Mouse (Mus musculus): ENCODE measurements around the gene Srp54b.
"Not testable (repeated sequence)": the region's sequence is repeated elsewhere in the genome, so short reads cannot be mapped to it uniquely, and the experiment has no call there.

Gene Srp54b

GRCm38 (mm10) chr12:55154559-55155448 lies at the start of gene Srp54b:
Gene Srp54b, plus strand, starts transcription at chr12:55155104.
- not testable (repeated sequence) for DNase-seq (ENCODE audit: low spot score)

- not testable (repeated sequence) for DNase-seq (ENCODE audit: low spot score)
Observed at GRCm38 (mm10) chr12:55112616-55113015, 42.3 kb upstream of the Srp54b start.

DNA sequence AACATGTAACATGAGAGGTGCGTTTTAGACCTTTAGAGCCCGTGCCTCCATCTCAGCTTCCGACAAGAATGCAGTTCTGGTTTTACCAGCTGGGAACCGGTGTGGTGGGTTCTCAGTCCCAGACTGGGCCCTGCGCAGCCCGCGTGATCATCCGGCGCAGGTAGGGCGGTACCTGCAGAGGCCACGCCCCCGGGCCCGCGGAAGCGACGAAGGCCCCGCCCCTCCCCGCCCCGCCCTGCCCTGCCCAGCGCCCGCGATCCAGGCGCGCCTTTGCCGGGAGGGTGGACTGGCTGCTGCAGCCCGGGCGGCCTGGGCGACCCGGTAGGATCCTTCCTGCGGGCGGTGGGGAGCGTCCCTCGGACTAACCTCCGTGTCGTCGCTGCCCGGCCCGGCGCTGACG lies 30.7 kb upstream of the Srp54b start, which contains the start of gene Fam177a:
Gene Fam177a, plus strand, starts transcription at position 228 of the 400 bp plus-strand sequence.
- not testable (repeated sequence) for DNase-seq (ENCODE audit: low spot score)

DNA sequence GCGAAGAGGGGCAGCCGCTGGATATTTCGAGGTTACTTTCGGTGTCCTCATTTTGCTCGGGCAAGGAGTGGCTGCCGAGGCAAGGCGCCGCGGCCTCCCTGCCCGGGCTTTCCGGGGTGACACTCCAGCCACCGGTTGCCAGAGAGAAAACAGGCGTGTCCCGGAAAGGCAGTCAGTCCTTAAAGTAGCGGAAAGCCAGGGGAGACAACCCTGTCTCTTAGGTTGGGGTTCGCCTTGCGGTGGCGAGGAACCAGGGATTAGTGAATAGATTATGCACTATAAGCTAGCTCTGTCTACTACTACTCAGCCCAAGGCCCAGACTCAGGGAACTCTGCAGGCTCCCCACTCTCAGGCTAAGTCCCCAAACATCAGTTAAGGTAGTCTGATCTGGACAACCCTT lies 30.2 kb upstream of the Srp54b start:
- DNase-seq (ENCODE audit: low spot score): not testable (repeated sequence)

GRCm38 (mm10) chr12:55135540-55135939 lies 19.4 kb upstream of the Srp54b start:
- not testable (repeated sequence) for DNase-seq (ENCODE audit: low spot score)

GRCm38 (mm10) chr12:55137859-55138258 lies 17.0 kb upstream of the Srp54b start:
- DNase-seq (ENCODE audit: low spot score): not testable (repeated sequence)

GRCm38 (mm10) chr12:55155449-55155783 lies 512 bp downstream of the Srp54b start:
- not testable (repeated sequence) for DNase-seq (ENCODE audit: low spot score)

GRCm38 (mm10) chr12:55167034-55167557 lies 12.2 kb downstream of the Srp54b start:
- DNase-seq (ENCODE audit: low spot score): not testable (repeated sequence)

DNA sequence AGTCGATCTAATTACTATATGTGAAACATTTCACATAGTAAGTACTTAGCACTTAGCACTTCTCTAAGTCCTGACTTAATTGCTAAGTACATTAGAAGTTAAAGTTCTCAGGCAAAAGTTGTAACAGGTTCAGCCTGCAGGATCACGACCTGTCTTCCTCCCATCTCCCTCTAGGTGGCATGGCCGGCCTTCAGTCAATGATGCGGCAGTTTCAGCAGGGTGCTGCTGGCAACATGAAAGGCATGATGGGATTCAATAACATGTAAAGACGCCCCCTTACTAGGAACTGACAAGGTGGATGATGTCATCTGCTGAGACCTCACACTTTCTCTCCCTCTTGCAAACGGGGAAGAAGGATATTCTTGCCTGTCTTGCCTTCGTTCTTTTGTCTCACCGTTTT lies 32.8 kb downstream of the Srp54b start:
- DNase-seq (ENCODE audit: low spot score): not testable (repeated sequence)

DNA sequence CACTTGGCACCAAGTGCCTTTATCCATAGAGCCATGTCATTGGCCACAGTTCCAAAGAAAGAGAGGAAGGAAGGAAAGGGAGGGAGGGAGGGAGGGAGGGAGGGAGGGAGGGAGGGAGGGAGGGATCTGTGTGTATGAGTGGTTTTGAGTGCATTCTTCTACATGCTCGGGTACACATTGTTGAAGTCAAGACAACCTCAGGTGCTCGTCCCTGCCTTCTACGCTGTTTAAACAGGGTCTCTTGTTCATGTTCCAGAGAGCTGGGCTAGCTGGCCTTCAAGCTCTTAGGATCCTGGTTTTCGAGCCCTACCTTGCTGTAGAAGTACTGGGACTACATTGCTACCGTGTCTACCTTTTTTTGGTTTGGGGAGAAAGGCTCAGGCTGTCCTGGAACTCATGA lies 34.2 kb downstream of the Srp54b start:
- DNase-seq (ENCODE audit: low spot score): not testable (repeated sequence)

- DNase-seq (ENCODE audit: low spot score): not testable (repeated sequence)
Observed at GRCm38 (mm10) chr12:55199306-55199705, 44.4 kb downstream of the Srp54b start, which contains the start of gene 1700047I17Rik2. Gene 1700047I17Rik2, plus strand, starts transcription at chr12:55199592.

DNA sequence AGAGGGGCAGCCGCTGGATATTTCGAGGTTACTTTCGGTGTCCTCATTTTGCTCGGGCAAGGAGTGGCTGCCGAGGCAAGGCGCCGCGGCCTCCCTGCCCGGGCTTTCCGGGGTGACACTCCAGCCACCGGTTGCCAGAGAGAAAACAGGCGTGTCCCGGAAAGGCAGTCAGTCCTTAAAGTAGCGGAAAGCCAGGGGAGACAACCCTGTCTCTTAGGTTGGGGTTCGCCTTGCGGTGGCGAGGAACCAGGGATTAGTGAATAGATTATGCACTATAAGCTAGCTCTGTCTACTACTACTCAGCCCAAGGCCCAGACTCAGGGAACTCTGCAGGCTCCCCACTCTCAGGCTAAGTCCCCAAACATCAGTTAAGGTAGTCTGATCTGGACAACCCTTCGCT lies 44.9 kb downstream of the Srp54b start:
- not testable (repeated sequence) for DNase-seq (ENCODE audit: low spot score)

DNA sequence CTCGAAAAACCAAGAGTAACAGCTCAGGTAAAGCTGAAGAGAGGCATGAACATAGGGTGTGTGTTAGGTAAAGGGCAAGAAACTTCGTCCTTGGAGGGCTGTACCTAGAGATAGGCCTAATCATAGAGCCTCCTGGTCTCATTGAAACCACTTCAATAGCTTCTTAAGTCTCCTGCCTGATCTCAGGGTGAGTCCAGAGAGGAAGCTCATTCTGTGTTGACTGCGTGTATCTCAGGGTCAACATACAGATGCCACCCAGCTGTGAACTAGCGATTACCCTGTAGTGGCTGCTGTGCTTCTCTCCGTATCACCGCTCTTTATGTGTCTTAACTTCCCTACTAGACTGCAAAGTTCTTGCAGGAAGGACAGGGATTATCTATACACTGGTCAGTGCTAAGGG lies 58.0 kb downstream of the Srp54b start:
- DNase-seq (ENCODE audit: low spot score): not testable (repeated sequence)

DNA sequence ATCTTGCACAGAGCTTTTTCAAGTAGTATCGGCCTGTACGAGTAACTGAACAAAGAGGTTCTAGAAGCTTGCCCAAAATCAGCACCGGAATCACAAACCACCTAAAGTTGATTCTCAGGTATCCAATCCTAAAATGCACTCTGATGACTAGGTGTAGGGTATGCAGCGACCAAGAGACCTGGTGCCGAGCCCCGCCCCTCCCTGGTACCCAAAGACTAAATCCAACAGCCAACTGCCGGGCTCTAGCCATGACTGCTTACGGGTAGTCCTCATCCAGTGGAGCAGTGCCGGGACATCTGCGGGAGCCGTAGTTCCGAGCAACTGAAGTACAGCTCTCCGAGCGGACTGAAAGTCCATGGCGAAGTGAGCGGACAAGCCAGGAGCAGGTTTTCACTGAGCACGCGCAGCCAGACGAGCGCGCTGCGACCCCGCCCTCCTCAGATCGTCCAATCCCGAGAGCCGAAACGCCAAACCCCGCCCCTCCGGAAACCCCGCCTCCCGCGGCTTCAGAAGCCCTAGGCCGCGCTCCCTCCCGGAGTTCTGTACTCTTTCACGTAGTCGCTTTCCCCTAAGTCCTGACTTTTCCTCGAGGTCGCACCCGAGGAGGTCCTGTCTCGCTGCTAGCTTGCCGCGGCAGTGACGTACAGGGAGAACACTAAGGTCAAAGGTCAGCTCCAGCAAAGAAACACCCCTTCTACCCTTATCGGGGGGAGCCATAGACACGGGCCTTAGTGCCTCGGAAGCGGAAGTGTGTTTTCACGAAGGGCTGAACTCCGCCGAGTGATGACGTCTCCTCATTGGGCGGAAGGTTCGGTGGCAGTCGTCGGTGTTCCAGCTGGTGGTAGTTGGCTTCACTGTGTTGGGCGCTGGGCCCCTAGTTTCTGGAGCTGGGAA lies 75.0 kb downstream of the Srp54b start, which contains the start of gene Srp54c:
Gene Srp54c, plus strand, starts transcription at position 543 of the 894 bp plus-strand sequence.
- DNase-seq (ENCODE audit: low spot score): not testable (repeated sequence)

DNA sequence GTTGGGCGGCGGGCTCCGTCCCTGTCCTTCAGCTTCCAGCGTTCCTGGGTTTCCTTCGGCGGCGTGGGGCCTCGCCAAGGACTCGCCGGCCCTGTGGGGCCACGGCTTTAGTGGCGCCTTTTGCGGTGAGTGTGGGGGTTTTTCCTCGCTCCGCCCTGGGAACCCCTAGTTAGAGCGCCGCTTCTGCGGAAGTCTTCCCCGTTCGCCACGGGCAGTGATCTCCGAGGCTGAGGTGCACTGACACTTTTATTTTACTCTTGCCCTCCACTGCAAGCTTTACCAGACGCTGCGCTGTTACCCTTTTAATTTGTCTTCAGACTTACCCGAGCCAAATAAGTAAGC lies 75.6 kb downstream of the Srp54b start:
- not testable (repeated sequence) for DNase-seq (ENCODE audit: low spot score)

Measured in retina, embryonic 14.5 days (tissue).